Mouse (Mus musculus): Measurements from ENCODE around the gene Wfdc17. TPM values are rescaled to one million over a fixed set of nuclear protein-coding genes. Genes with fewer than 3 reads are reported as not detected.

Gene Wfdc17
- total RNA-seq, 2 experiments from 2014 or later: 22.7 TPM; not detected in 1

DNA sequence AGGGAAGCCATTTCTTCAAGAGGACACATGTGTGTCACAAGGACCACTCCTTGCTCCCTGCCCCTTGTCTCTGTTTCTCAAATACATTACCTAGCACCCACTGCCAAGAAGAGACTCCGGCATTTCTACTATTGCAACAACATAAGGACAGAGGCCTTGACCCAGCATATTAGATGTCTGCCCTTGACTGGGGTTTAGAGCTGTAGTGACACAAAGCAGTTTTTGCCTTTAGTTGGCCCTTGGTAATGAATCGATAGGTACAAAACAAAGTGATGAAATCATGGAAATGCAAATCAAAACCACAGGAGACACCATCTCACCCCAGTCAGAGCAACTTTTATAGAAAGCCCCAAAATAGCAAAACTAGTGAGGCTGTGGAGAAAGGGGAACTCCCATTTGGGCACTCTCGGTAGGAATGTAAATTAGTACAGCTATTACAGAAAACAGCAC, 33.3 kb downstream of the Wfdc17 start:
- no peak for ATAC-seq (replicated peaks; ENCODE audit: low FRiP score, poor library complexity, severe bottlenecking)

DNA sequence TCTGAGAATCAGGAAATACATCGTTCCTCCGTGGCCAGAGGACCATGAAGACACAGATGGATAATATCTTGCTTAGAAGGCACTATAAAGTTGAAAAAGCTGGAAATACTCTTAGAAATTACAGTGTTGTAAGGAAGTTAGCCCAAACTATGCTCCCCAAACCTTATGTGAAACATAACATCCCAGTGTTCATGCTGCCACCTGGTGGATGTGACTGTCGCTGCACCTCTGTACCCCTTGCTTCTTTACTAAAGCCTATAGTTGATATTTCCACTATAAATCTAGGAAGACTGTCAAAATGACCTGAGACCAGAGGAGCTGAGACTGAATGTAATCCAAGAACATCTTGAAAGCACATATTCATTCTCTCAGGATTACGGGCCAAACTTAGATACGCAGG, 35.5 kb downstream of the Wfdc17 start:
- ATAC-seq (replicated peaks; ENCODE audit: low FRiP score, poor library complexity, severe bottlenecking): peak; percentile 87

DNA sequence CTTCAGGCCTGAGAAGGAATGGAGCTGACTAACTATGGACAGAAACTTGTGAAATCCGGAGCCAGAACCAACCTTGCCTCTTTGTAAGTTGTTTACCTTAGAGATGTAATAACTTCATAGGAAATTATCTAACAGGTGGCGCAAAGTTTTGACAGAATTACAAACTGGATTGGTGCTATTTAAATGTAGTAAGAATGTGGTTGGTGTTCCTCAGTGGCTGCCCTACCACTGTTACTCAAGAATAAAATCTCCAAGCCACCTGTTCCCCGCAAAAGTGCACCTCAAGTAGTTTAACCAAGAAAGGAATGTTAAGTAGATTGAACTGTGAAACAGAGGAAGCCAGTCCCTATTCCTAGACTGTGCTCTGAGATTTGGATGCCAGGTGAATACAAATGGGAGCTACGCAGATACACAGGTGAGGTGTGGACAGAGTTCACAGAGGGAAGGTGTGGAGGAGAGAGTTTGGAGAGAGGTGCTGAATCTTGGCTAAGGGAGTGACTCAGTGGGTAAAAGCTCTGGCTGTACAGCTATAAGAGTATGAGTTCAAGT, 36.7 kb downstream of the Wfdc17 start:
- ATAC-seq (replicated peaks; ENCODE audit: low FRiP score, poor library complexity, severe bottlenecking): no peak

- ATAC-seq (replicated peaks; ENCODE audit: low FRiP score, poor library complexity, severe bottlenecking): no peak
Observed at GRCm38 (mm10) chr11:83741841-83742240, 38.0 kb downstream of the Wfdc17 start.

DNA sequence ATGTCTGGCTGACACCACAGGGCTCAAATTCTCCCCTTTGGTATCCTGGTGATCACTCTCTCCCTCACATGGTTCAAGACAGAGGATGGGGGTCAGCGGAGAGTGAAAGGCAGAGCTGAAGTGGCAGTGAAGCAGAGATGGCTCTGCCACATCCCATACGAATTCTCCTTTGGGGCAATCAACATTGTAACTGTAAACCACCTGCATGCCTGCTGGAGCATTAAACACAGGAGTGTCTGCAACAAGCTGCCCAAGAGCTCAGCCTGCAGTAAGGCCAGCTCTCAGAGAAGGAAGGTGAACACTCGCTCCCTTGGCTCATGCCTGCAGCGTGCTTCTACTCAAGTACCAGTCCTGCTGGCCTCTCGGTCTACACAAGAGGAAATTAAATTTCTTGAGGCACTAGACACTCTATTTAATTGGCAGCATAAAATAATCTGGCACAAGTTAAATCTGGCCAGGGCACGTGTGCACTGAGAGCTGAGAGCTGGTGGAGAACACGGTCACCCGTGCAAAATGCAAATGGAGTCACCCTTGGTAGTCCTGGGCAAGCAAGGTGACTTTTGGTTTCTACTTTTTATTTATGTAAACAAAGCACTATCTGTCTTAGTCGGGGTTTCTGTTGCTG, 39.1 kb downstream of the Wfdc17 start:
- no peak for ATAC-seq (replicated peaks; ENCODE audit: low FRiP score, poor library complexity, severe bottlenecking)

GRCm38 (mm10) chr11:83743525-83743924, 39.7 kb downstream of the Wfdc17 start:
- no peak for ATAC-seq (replicated peaks; ENCODE audit: low FRiP score, poor library complexity, severe bottlenecking)

- ATAC-seq (replicated peaks; ENCODE audit: low FRiP score, poor library complexity, severe bottlenecking): no peak
Observed at GRCm38 (mm10) chr11:83746152-83746551, 42.4 kb downstream of the Wfdc17 start.

GRCm38 (mm10) chr11:83746681-83747080, 42.9 kb downstream of the Wfdc17 start, which contains the start of gene Wfdc21:
Wfdc21 (plus strand) TSS chr11:83746940.
- ATAC-seq (replicated peaks; ENCODE audit: low FRiP score, poor library complexity, severe bottlenecking): no peak

DNA sequence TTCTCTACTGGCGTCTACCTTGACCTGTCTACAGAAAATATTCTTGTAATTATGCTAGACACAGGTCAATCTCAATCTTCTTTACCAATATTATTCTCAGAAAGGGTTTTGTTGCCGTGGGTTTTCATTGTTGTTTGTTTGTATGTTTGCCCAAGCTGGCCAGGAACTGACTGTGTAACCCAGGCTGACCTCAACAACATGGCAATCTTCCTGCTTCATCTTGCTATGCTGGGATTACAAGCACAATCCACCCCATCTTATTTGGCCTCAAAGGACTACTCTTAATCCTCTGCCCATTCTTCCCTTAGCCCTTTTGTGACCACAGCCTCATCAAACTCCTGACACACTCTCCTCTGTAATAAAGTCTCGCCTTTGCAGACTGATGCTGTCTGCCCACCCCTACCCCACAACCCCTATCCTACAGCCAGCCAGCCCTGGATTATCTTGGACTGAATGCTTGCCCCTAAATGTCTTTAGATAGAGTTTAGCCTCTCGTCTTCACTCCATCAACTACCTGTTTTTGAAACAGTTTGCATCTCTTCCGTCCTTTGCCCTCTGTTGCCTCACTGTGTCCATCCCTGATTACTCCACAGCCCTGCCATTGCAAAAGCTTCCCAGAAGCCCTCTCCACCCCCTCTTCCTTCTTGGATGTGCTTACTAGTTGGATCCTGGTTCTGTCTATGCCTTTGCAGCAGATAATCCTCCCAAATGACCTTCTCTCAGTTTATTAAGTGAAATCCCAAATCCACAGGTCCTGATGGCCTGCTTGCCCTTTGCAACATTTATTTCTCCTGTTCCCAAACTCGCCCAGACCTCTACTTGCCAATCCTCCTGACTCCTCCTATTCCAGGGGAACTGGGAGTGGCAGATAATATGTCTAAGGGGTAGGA, 43.8 kb downstream of the Wfdc17 start:
- no peak for ATAC-seq (replicated peaks; ENCODE audit: low FRiP score, poor library complexity, severe bottlenecking)

GRCm38 (mm10) chr11:83753581-83754181, 49.9 kb downstream of the Wfdc17 start, which contains the start of gene Heatr6:
Heatr6 (plus strand) TSS chr11:83753696.
- ATAC-seq (replicated peaks; ENCODE audit: low FRiP score, poor library complexity, severe bottlenecking): peak; percentile 93

GRCm38 (mm10) chr11:83754227-83754626, 50.4 kb downstream of the Wfdc17 start:
- no peak for ATAC-seq (replicated peaks; ENCODE audit: low FRiP score, poor library complexity, severe bottlenecking)

Other genes starting within 250 kb of the Wfdc17 start
- 0.63 TPM in 1 of 2 replicates, not detected in the other for gene Mmp28, start 240.9 kb upstream of the Wfdc17 start, total RNA-seq (2015; ENCODE audit: low replicate concordance)
- 0.42 and 1.7 TPM in 2 replicates for gene Mmp28, start 240.9 kb upstream of the Wfdc17 start, total RNA-seq (2017; ENCODE audit: low replicate concordance)
- 20.9 and 35.2 TPM in 2 replicates for gene Taf15, start 230.9 kb upstream of the Wfdc17 start, total RNA-seq (2015; ENCODE audit: low replicate concordance)
- gene Taf15, start 230.9 kb upstream of the Wfdc17 start, total RNA-seq (2017; ENCODE audit: low replicate concordance): 24.5 and 33.2 TPM in 2 replicates
- not detected in 2 replicates for gene Heatr9, start 181.8 kb upstream of the Wfdc17 start, total RNA-seq (2015; ENCODE audit: low replicate concordance)
- not detected in 2 replicates for gene Heatr9, start 181.8 kb upstream of the Wfdc17 start, total RNA-seq (2017; ENCODE audit: low replicate concordance)
- gene Ccl5, start 173.5 kb upstream of the Wfdc17 start, total RNA-seq (2015; ENCODE audit: low replicate concordance): 12.3 TPM in 1 of 2 replicates, not detected in the other
- gene Ccl5, start 173.5 kb upstream of the Wfdc17 start, total RNA-seq (2017; ENCODE audit: low replicate concordance): 5.9 TPM in 1 of 2 replicates, not detected in the other
- gene Ccl9, start 125.4 kb upstream of the Wfdc17 start, total RNA-seq (2015; ENCODE audit: low replicate concordance): 23.6 and 31.3 TPM in 2 replicates
- 22.5 and 31.5 TPM in 2 replicates for gene Ccl9, start 125.4 kb upstream of the Wfdc17 start, total RNA-seq (2017; ENCODE audit: low replicate concordance)
- gene Ccl6, start 110.9 kb upstream of the Wfdc17 start, total RNA-seq (2015; ENCODE audit: low replicate concordance): 95.3 and 103 TPM in 2 replicates
- 52.1 and 61.0 TPM in 2 replicates for gene Ccl6, start 110.9 kb upstream of the Wfdc17 start, total RNA-seq (2017; ENCODE audit: low replicate concordance)
- not detected in 2 replicates for gene Rpl9-ps1, start 58.4 kb upstream of the Wfdc17 start, total RNA-seq (2015; ENCODE audit: low replicate concordance)
- gene Rpl9-ps1, start 58.4 kb upstream of the Wfdc17 start, total RNA-seq (2017; ENCODE audit: low replicate concordance): not detected in 2 replicates
- 48.7 and 55.7 TPM in 2 replicates for gene Ccl3, start 54.6 kb upstream of the Wfdc17 start, total RNA-seq (2015; ENCODE audit: low replicate concordance)
- 13.4 and 27.3 TPM in 2 replicates for gene Ccl3, start 54.6 kb upstream of the Wfdc17 start, total RNA-seq (2017; ENCODE audit: low replicate concordance)
- gene Ccl4, start 41.4 kb upstream of the Wfdc17 start, total RNA-seq (2015; ENCODE audit: low replicate concordance): 4.2 and 4.4 TPM in 2 replicates
- 5.0 and 9.3 TPM in 2 replicates for gene Ccl4, start 41.4 kb upstream of the Wfdc17 start, total RNA-seq (2017; ENCODE audit: low replicate concordance)
- gene Wfdc18, start 5.0 kb downstream of the Wfdc17 start, total RNA-seq (2015; ENCODE audit: low replicate concordance): not detected in 2 replicates
- gene Wfdc18, start 5.0 kb downstream of the Wfdc17 start, total RNA-seq (2017; ENCODE audit: low replicate concordance): not detected in 2 replicates
- 203 and 278 TPM in 2 replicates for gene Wfdc21, start 42.9 kb downstream of the Wfdc17 start, total RNA-seq (2015; ENCODE audit: low replicate concordance)
- 146 and 210 TPM in 2 replicates for gene Wfdc21, start 42.9 kb downstream of the Wfdc17 start, total RNA-seq (2017; ENCODE audit: low replicate concordance)
- gene Heatr6, start 49.7 kb downstream of the Wfdc17 start, total RNA-seq (2015; ENCODE audit: low replicate concordance): 2.5 and 3.8 TPM in 2 replicates
- 2.0 and 6.8 TPM in 2 replicates for gene Heatr6, start 49.7 kb downstream of the Wfdc17 start, total RNA-seq (2017; ENCODE audit: low replicate concordance)
- not detected in 2 replicates for gene Hnf1b, start 146.1 kb downstream of the Wfdc17 start, total RNA-seq (2015; ENCODE audit: low replicate concordance)
- gene Hnf1b, start 146.1 kb downstream of the Wfdc17 start, total RNA-seq (2017; ENCODE audit: low replicate concordance): not detected in 2 replicates
- gene Ddx52, start 238.1 kb downstream of the Wfdc17 start, total RNA-seq (2015; ENCODE audit: low replicate concordance): 9.6 and 13.8 TPM in 2 replicates
- 17.6 and 19.3 TPM in 2 replicates for gene Ddx52, start 238.1 kb downstream of the Wfdc17 start, total RNA-seq (2017; ENCODE audit: low replicate concordance)